8 mouse cellular contexts compared by ENCODE assay signal in the genomic region with DNA sequence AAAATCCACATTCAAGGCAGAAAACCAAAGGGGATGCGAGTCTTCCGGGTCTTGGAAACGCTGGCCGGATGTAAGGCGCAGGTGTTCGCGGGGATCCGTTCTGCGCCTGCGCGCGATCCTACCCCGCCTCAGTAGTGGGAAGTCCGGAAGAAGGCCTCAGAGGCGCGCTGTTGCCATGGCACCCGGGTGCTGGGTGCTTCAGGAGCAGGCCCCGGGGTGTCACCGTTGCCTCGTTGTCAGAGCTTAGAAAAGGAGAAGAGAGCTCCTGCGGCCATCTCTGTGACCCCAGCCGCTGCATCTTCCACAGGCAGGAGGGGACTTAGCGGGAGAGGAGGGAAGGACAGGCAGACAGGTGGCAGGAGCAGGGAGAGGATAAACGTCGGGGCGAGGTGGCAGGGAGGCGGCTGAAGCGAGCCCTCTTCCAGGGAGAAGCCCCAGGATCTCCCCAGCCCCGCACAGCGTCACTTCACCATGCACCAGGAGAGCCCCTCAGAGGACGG. TPM values are rescaled to one million over a fixed set of nuclear protein-coding genes. Genes with fewer than 3 reads are reported as not detected.
DNase-seq lines count a peak whose midpoint lies in the region; ATAC-seq and TF ChIP-seq lines count a peak whose summit lies in the region.

Gene Ccdc181 (plus strand): TSS at position 131 of the 500 bp plus-strand sequence.

- peak; percentile 95 for DNase-seq in ES-E14 (ENCODE audit: low read depth, low spot score)
- peak; percentile 96 for DNase-seq in cerebellum, adult 11-12 months
- DNase-seq in heart, postnatal 36 days, result peak; percentile 87 to 88
- peak; percentile 95 to 96 for DNase-seq in layer of hippocampus, adult 2 months (ENCODE audit: low spot score in 2 of 2)
- peak; percentile 90 for DNase-seq in lung, embryonic 14.5 days
- DNase-seq in thymus, adult 2 months, result peak; percentile 98

- no peaks in the 10 kb centered on the region; a peak in 1 of 4 replicates for H3K4me1 ChIP-seq in ES-E14 (ENCODE audit: control insufficient read depth in 2 of 2, insufficient read depth in 2 of 2, low read length in 2 of 2, poor library complexity in 1 of 2)
- H3K4me1 ChIP-seq in forebrain, embryonic 15.5 days, result peaks cover 6% of the 10 kb centered on the region; the same call in 1 of the 2 replicates
- no peaks in the 10 kb centered on the region for H3K4me1 ChIP-seq in lung, embryonic 14.5 days (ENCODE audit: insufficient read depth)
- no peaks in the 10 kb centered on the region for H3K4me1 ChIP-seq in olfactory bulb, adult 2 months (ENCODE audit: control insufficient read depth, insufficient read depth, low read length)
- peaks cover 4% of the 10 kb centered on the region for H3K4me1 ChIP-seq in thymus, adult 2 months (replicated peaks; ENCODE audit: control insufficient read depth, insufficient read depth, low read length)

- no peaks in the 10 kb centered on the region for H3K36me3 ChIP-seq in ES-E14 (ENCODE audit: control insufficient read depth, insufficient read depth, low read length, poor library complexity, severe bottlenecking)
- 0 out of 2 replicates have a peak, but pooled peaks cover 3% of the 10 kb centered on the region for H3K36me3 ChIP-seq in forebrain, embryonic 15.5 days
- H3K36me3 ChIP-seq in lung, embryonic 14.5 days (ENCODE audit: insufficient read depth), result no peaks in the 10 kb centered on the region
- H3K36me3 ChIP-seq in thymus, adult 2 months (ENCODE audit: control insufficient read depth, insufficient read depth, low read length), result no peaks in the 10 kb centered on the region

- no peak within 1 kb of the TSS for H3K27ac ChIP-seq in ES-E14 (ENCODE audit: insufficient read depth, low read depth, low read length, poor library complexity, severe bottlenecking)
- peak within 1 kb of the TSS; percentile 87 for H3K27ac ChIP-seq in forebrain, embryonic 15.5 days (replicated peaks)
- peak within 1 kb of the TSS; percentile 90 for H3K27ac ChIP-seq in layer of hippocampus, adult 2 months
- H3K27ac ChIP-seq in lung, embryonic 14.5 days (ENCODE audit: low read depth), result peak within 1 kb of the TSS; percentile 20; the same call in 1 of the 2 replicates
- peak within 1 kb of the TSS; percentile 94 for H3K27ac ChIP-seq in olfactory bulb, adult 2 months (ENCODE audit: insufficient read depth, low read depth, low read length)
- H3K27ac ChIP-seq in thymus, adult 2 months (ENCODE audit: control insufficient read depth, insufficient read depth, low read length), result peak within 1 kb of the TSS; percentile 80

- H3K9me3 ChIP-seq in ES-E14 (ENCODE audit: control insufficient read depth, insufficient read depth, low read depth, low read length), result no peaks in the 10 kb centered on the region
- H3K9me3 ChIP-seq in forebrain, embryonic 15.5 days, result no peaks in the 10 kb centered on the region
- H3K9me3 ChIP-seq in lung, embryonic 14.5 days (ENCODE audit: low read depth, low read length), result no peaks in the 10 kb centered on the region

- in situ Hi-C loops in ES-E14 (cut with MboI; ENCODE audit: low sequenced_read_pairs in 2 of 2, unreplicated experiment in 2 of 2), result no loop called here

- peak; percentile 100 for ATAC-seq in forebrain, embryonic 15.5 days (replicated peaks)
- ATAC-seq in lung, embryonic 14.5 days (ENCODE audit: insufficient read depth), result peak; percentile 99

- TF ChIP-seq CTCF in layer of hippocampus, adult 2 months (conservative IDR thresholded peaks at IDR 0.05), result peak; percentile 12; the same call in 1 of the 2 replicates
- TF ChIP-seq CTCF in lung, embryonic 14.5 days (IDR thresholded peaks at IDR 0.05; ENCODE audit: low read depth), result no peak
- no peak for TF ChIP-seq CTCF in olfactory bulb, adult 2 months (IDR thresholded peaks at IDR 0.05; ENCODE audit: insufficient read depth, low read depth, low read length)
- peak; percentile 66 for TF ChIP-seq CTCF in thymus, adult 2 months (IDR thresholded peaks at IDR 0.05; ENCODE audit: borderline replicate concordance, control insufficient read depth, extremely low read depth, insufficient read depth, low read length, poor library complexity)

- H3K4me3 ChIP-seq in ES-E14 (ENCODE audit: insufficient read depth in 1 of 2, low read depth in 1 of 2, low read length in 2 of 2, poor library complexity in 1 of 2, severe bottlenecking in 1 of 2), result peak within 1 kb of the TSS; percentile 67 to 70
- peak within 1 kb of the TSS; percentile 77 for H3K4me3 ChIP-seq in forebrain, embryonic 15.5 days
- H3K4me3 ChIP-seq in layer of hippocampus, adult 2 months, result peak within 1 kb of the TSS; percentile 79
- H3K4me3 ChIP-seq in lung, embryonic 14.5 days (ENCODE audit: low read depth, low read length), result peak within 1 kb of the TSS; percentile 51
- H3K4me3 ChIP-seq in olfactory bulb, adult 2 months (ENCODE audit: insufficient read depth, low read depth, low read length), result peak within 1 kb of the TSS; percentile 75
- H3K4me3 ChIP-seq in thymus, adult 2 months (ENCODE audit: control insufficient read depth, insufficient read depth, low read length), result peak within 1 kb of the TSS; percentile 71

- peak within 1 kb of the TSS; percentile 62 for H3K9ac ChIP-seq in ES-E14 (ENCODE audit: insufficient read depth, low read depth, low read length, poor library complexity, severe bottlenecking)
- peak within 1 kb of the TSS; percentile 75 for H3K9ac ChIP-seq in forebrain, embryonic 15.5 days (replicated peaks)
- peak within 1 kb of the TSS; percentile 48 for H3K9ac ChIP-seq in lung, embryonic 14.5 days

- peak; percentile 86 for TF ChIP-seq POLR2A in olfactory bulb, adult 2 months (IDR thresholded peaks at IDR 0.05; ENCODE audit: insufficient read depth, low read depth, low read length)
- TF ChIP-seq POLR2A in thymus, adult 2 months (IDR thresholded peaks at IDR 0.05; ENCODE audit: control insufficient read depth, extremely low read depth, insufficient read depth, low read length, poor library complexity), result peak; percentile 45; the same call in 1 of the 2 replicates

- intact Hi-C loops in heart, postnatal 36 days (cut with DNase I), result no loop called here

- H3K27me3 ChIP-seq in forebrain, embryonic 15.5 days, result no peaks in the 10 kb centered on the region
- no peaks in the 10 kb centered on the region for H3K27me3 ChIP-seq in lung, embryonic 14.5 days (ENCODE audit: insufficient read depth, low read length)
- H3K27me3 ChIP-seq in thymus, adult 2 months (ENCODE audit: control insufficient read depth, insufficient read depth, low read length), result no peaks in the 10 kb centered on the region

- WGBS in forebrain, embryonic 15.5 days, result under 1% methylated on average over 31 of the region's 31 CpGs
- under 1% methylated on average over 31 of the region's 31 CpGs for WGBS in lung, embryonic 14.5 days
- under 1% methylated on average over 31 of the region's 31 CpGs for WGBS in olfactory bulb, adult 2 months
- under 1% methylated on average over 31 of the region's 31 CpGs for WGBS in thymus, adult 2 months

- H3K4me2 ChIP-seq in forebrain, embryonic 15.5 days (replicated peaks), result peak within 1 kb of the TSS; percentile 84
- H3K4me2 ChIP-seq in lung, embryonic 14.5 days, result peak within 1 kb of the TSS; percentile 87

TF ChIP-seq in ES-E14, 5 proteins besides CTCF, POLR2A, EP300 and RAD21:
- no peak for TF ChIP-seq CHD2 (IDR thresholded peaks at IDR 0.05; ENCODE audit: low read depth, low read length)
- TF ChIP-seq ZC3H11A (IDR thresholded peaks at IDR 0.05; ENCODE audit: borderline replicate concordance, low read depth, low read length), result no peak
- TF ChIP-seq MAFK (IDR thresholded peaks at IDR 0.05; ENCODE audit: insufficient read depth, low read depth, low read length), result no peak
- no peak for TF ChIP-seq ZNF384 (IDR thresholded peaks at IDR 0.05; ENCODE audit: low read depth, low read length)
- TF ChIP-seq HCFC1 (IDR thresholded peaks at IDR 0.05; ENCODE audit: borderline replicate concordance, insufficient read depth, low read length), result no peak

RNA-seq across cellular contexts. Expression of gene Ccdc181, which starts in this region (rescaled TPM):
- 3.1 and 4.1 TPM in 2 replicates for total RNA-seq in ES-E14 (2012; rRNA removed)
- 21.7 and 22.3 TPM in 2 replicates for polyA plus RNA-seq in forebrain, embryonic 15.5 days (2015; fragmentation: Nextera tagmentation; extraction: Ambion mirVana)
- total RNA-seq in heart, postnatal 36 days (2021), result 10 to 100 TPM in 1 of 2 experiments, 1 to 10 TPM in 1; 9.2 to 10.4 TPM
- total RNA-seq in layer of hippocampus, adult 2 months (2021), result 10 to 100 TPM; 21.7 to 24.8 TPM
- polyA plus RNA-seq in lung, embryonic 14.5 days (2014; fragmentation: Nextera tagmentation; extraction: Ambion mirVana), result 5.0 and 6.0 TPM in 2 replicates
- polyA plus RNA-seq in olfactory bulb, adult 2 months (2012; ENCODE audit: insufficient read depth, insufficient read length, low replicate concordance, missing spikeins), result not detected in 2 replicates
- polyA plus RNA-seq in thymus, adult 2 months (2012; rRNA removed), result 1.7 and 2.7 TPM in 2 replicates

Comparison
In these comparisons a context has a peak if more than half of its experiments do, and no peak if none do; other contexts are left out.
1. CTCF ChIP-seq: peak in layer of hippocampus, adult 2 months (single experiment) and thymus, adult 2 months (single experiment); none in lung, embryonic 14.5 days (single experiment) and olfactory bulb, adult 2 months (single experiment).
2. Peak in every context shown above with its lines, with median percentiles within 50 percentile points of each other: DNase-seq, H3K4me3 ChIP-seq and H3K9ac ChIP-seq.